Mouse (Mus musculus) MEL (cell line): ENCODE results near the gene Fam89a. TPM values are rescaled to one million over a fixed set of nuclear protein-coding genes. Genes with fewer than 3 reads are reported as not detected.
A peak's percentile ranks its signal among the peaks of the same experiment; 100 is the strongest.

Experiments used
- DNase-seq: peaks from one replicate; pipeline ENCODE4 v3.0.0; 2011; ENCODE audit warnings: low read depth, low spot score
- H3K27ac ChIP-seq: 2 replicates; pipeline ENCODE4 v1.5.1; 2012; ENCODE audit warnings: low read depth, mild to moderate bottlenecking, control low read depth, low read length, moderate library complexity; ENCODE audit not compliant: control insufficient read depth
- H3K27me3 ChIP-seq, 2 experiments: fragments of 150-350 bp in 1 of 2; sonication (generic) in 1 of 2; 2 replicates each; pipeline ENCODE4 v1.6.1; 2012; ENCODE audit warnings: low read length in 2 of 2, mild to moderate bottlenecking in 2 of 2, improper control_type of control experiment in 1 of 2, moderate library complexity in 1 of 2; ENCODE audit not compliant: insufficient read depth in 2 of 2, control insufficient read depth in 1 of 2
- H3K36me3 ChIP-seq, 2 experiments: 2 replicates each; pipeline ENCODE4 v1.6.1; 2012 to 2014; ENCODE audit warnings: low read length in 2 of 2, improper control_type of control experiment in 1 of 2, inconsistent platforms in 1 of 2, mild to moderate bottlenecking in 1 of 2; ENCODE audit not compliant: insufficient read depth in 2 of 2, control insufficient read depth in 1 of 2
- H3K4me1 ChIP-seq, 2 experiments: fragments of 150-350 bp in 1 of 2; sonication (generic) in 1 of 2; 2 replicates each; pipeline ENCODE4 v1.6.1; 2012; ENCODE audit warnings: low read length in 2 of 2, improper control_type of control experiment in 1 of 2, mild to moderate bottlenecking in 1 of 2; ENCODE audit not compliant: insufficient read depth in 2 of 2, control insufficient read depth in 1 of 2
- H3K4me3 ChIP-seq, 2 experiments: fragments of 150-350 bp in 1 of 2; sonication (generic) in 1 of 2; 2 replicates each; pipeline ENCODE4 v1.5.1; 2012; ENCODE audit warnings: low read depth in 2 of 2, low read length in 2 of 2, mild to moderate bottlenecking in 2 of 2, moderate library complexity in 2 of 2, control low read depth in 1 of 2, improper control_type of control experiment in 1 of 2; ENCODE audit not compliant: control insufficient read depth in 1 of 2, insufficient read depth in 1 of 2
- H3K79me2 ChIP-seq: 2 replicates; pipeline ENCODE4 v1.6.1; 2012; ENCODE audit warnings: mild to moderate bottlenecking, low read length, moderate library complexity; ENCODE audit not compliant: control insufficient read depth, poor library complexity, insufficient read depth
- H3K9ac ChIP-seq: 2 replicates; pipeline ENCODE4 v1.6.1; 2012; ENCODE audit warnings: low read depth, mild to moderate bottlenecking, control low read depth, low read length, moderate library complexity; ENCODE audit not compliant: control insufficient read depth, poor library complexity, severe bottlenecking
- H3K9me3 ChIP-seq: fragments of 150-350 bp; sonication (generic); replicated peaks from 2 replicates; pipeline ENCODE4 v1.6.1; 2012; ENCODE audit warnings: mild to moderate bottlenecking, low read length, improper control_type of control experiment, moderate library complexity; ENCODE audit not compliant: insufficient read depth
- CHD2 ChIP-seq: IDR thresholded peaks from 2 replicates; pipeline ENCODE4 v1.6.1; 2011; ENCODE audit warnings: low read length, improper control_type of control experiment
- CTCF ChIP-seq, 3 experiments: IDR thresholded peaks in 2 of 3; conservative IDR thresholded peaks in 1 of 3; 2 replicates each; pipeline ENCODE4 v1.5.1; 2011 to 2012; ENCODE audit warnings: low read length in 3 of 3, low read depth in 2 of 3, mild to moderate bottlenecking in 2 of 3, improper control_type of control experiment in 1 of 3, inconsistent platforms in 1 of 3, mixed read lengths in 1 of 3, moderate library complexity in 1 of 3; ENCODE audit not compliant: control insufficient read depth in 1 of 3, insufficient read depth in 1 of 3, poor library complexity in 1 of 3, severe bottlenecking in 1 of 3
- E2F4 ChIP-seq: IDR thresholded peaks from 2 replicates; pipeline ENCODE4 v1.6.1; 2011; ENCODE audit warnings: low read depth, low read length, improper control_type of control experiment, borderline replicate concordance
- ELF1 ChIP-seq: IDR thresholded peaks from 2 replicates; pipeline ENCODE4 v1.6.1; 2014; ENCODE audit warnings: low read depth, mild to moderate bottlenecking, inconsistent platforms, low read length, improper control_type of control experiment, moderate library complexity
- EP300 ChIP-seq, 2 experiments: IDR thresholded peaks; 2 replicates each; pipeline ENCODE4 v1.6.1; 2011; ENCODE audit warnings: improper control_type of control experiment in 2 of 2, low read length in 2 of 2, low read depth in 1 of 2, mild to moderate bottlenecking in 1 of 2
- GABPA ChIP-seq: IDR thresholded peaks from 2 replicates; pipeline ENCODE4 v1.6.1; 2012; ENCODE audit warnings: low read depth, mild to moderate bottlenecking, inconsistent platforms, low read length, improper control_type of control experiment, moderate library complexity
- GATA1 ChIP-seq: IDR thresholded peaks from 2 replicates; pipeline ENCODE4 v1.6.1; 2011; ENCODE audit warnings: low read depth, low read length, improper control_type of control experiment
- JUND ChIP-seq: IDR thresholded peaks from 2 replicates; pipeline ENCODE4 v1.6.1; 2011; ENCODE audit warnings: low read depth, mild to moderate bottlenecking, improper control_type of control experiment, low read length
- MAX ChIP-seq: IDR thresholded peaks from 2 replicates; pipeline ENCODE4 v1.6.1; 2011; ENCODE audit warnings: low read length, improper control_type of control experiment
- MXI1 ChIP-seq: IDR thresholded peaks from 2 replicates; pipeline ENCODE4 v1.6.1; 2011; ENCODE audit warnings: mild to moderate bottlenecking, low read depth, low read length, improper control_type of control experiment
- MYB ChIP-seq: IDR thresholded peaks from 2 replicates; pipeline ENCODE4 v1.6.1; 2011; ENCODE audit warnings: mild to moderate bottlenecking, low read depth, low read length, improper control_type of control experiment
- NRF1 ChIP-seq: IDR thresholded peaks from 2 replicates; pipeline ENCODE4 v1.6.1; 2014; ENCODE audit warnings: low read depth, mild to moderate bottlenecking, inconsistent platforms, low read length, improper control_type of control experiment, moderate library complexity; ENCODE audit not compliant: poor library complexity, insufficient read depth, severe bottlenecking
- POLR2A ChIP-seq, 2 experiments: IDR thresholded peaks; 2 replicates each; pipeline ENCODE4 v1.6.1; 2011 to 2012; ENCODE audit warnings: low read length in 2 of 2, mild to moderate bottlenecking in 2 of 2, control low read depth in 1 of 2, improper control_type of control experiment in 1 of 2, low read depth in 1 of 2, moderate library complexity in 1 of 2; ENCODE audit not compliant: control insufficient read depth in 1 of 2, insufficient read depth in 1 of 2, poor library complexity in 1 of 2
- POLR2AphosphoS2 ChIP-seq: IDR thresholded peaks from 2 replicates; pipeline ENCODE4 v1.6.1; 2011; ENCODE audit warnings: low read length, improper control_type of control experiment
- POLR2AphosphoS5 ChIP-seq: IDR thresholded peaks from 2 replicates; pipeline ENCODE4 v1.6.1; 2012; ENCODE audit warnings: low read depth, borderline replicate concordance, mild to moderate bottlenecking, inconsistent platforms, low read length, moderate library complexity, mixed read lengths
- SIN3A ChIP-seq: IDR thresholded peaks from 2 replicates; pipeline ENCODE4 v1.6.1; 2012; ENCODE audit warnings: low read length, improper control_type of control experiment, inconsistent platforms
- SMC3 ChIP-seq: IDR thresholded peaks from 2 replicates; pipeline ENCODE4 v1.6.1; 2011; ENCODE audit warnings: low read depth, low read length, improper control_type of control experiment
- TCF12 ChIP-seq: IDR thresholded peaks from 2 replicates; pipeline ENCODE4 v1.6.1; 2014; ENCODE audit warnings: low read depth, mild to moderate bottlenecking, inconsistent platforms, low read length, improper control_type of control experiment, moderate library complexity
- UBTF ChIP-seq: IDR thresholded peaks from 2 replicates; pipeline ENCODE4 v1.6.1; 2012; ENCODE audit warnings: low read depth, mild to moderate bottlenecking, inconsistent platforms, low read length, improper control_type of control experiment, moderate library complexity, borderline replicate concordance; ENCODE audit not compliant: insufficient read depth
- USF1 ChIP-seq: IDR thresholded peaks from 2 replicates; pipeline ENCODE4 v1.6.1; 2014; ENCODE audit warnings: low read depth, mild to moderate bottlenecking, inconsistent platforms, low read length, improper control_type of control experiment, moderate library complexity
- USF2 ChIP-seq, 2 experiments: IDR thresholded peaks; 2 replicates each; pipeline ENCODE4 v1.6.1; 2011 to 2012; ENCODE audit warnings: improper control_type of control experiment in 2 of 2, low read length in 2 of 2, borderline replicate concordance in 1 of 2, inconsistent platforms in 1 of 2, low read depth in 1 of 2, mild to moderate bottlenecking in 1 of 2; ENCODE audit not compliant: insufficient read depth in 1 of 2
- ZNF384 ChIP-seq: IDR thresholded peaks from 2 replicates; pipeline ENCODE4 v1.6.1; 2012; ENCODE audit warnings: low read depth, mild to moderate bottlenecking, inconsistent platforms, low read length, improper control_type of control experiment
- polyA plus RNA-seq, 2 experiments: library from polyadenylated mRNA; stranded (reverse) in 1 of 2; unstranded in 1 of 2; fragments of >175 nt in 1 of 2; fragments of >200 nt in 1 of 2; gene quantifications; 2 replicates each; pipeline versions ENCODE4 v1.2.1 to v1.2.4; 2012; ENCODE audit warnings: low replicate concordance in 2 of 2, low read depth in 1 of 2; ENCODE audit not compliant: insufficient read length in 2 of 2, insufficient read depth in 1 of 2, missing spikeins in 1 of 2
- total RNA-seq: library from RNA; depleted of rRNA; stranded (reverse); fragments of 300-350 nt; gene quantifications from 2 replicates; pipeline ENCODE4 v1.2.3, GENCODE M21; 2012

Fam89a gene
- total and polyA plus RNA-seq, 3 experiments = 0.31 to 1.8 TPM; not detected in 1

DNA sequence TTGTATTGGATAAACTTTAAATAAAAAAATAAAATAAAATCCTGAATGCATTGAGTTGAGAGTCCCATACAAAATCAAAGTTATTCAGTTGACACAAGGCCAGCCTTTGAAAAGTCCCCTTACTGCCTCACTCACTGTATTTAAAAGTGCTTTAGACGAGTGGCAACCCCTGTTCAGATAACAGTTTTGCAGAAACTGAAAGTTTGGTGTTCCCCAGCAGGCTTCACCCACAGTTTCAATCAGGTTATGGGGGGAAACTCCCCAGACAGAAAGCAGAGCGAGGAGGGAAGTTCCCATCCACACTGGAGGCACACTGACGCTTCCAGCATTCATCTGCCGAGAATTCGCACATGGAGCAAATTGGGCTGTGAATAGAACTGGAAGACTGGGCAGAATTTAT, 5.0 kb upstream of the Fam89a start:
- no peaks in the 10 kb centered on the region; a peak in 1 of 4 replicates for H3K36me3 ChIP-seq
- no peak overlapping the region for H3K4me3 ChIP-seq
- H3K27ac ChIP-seq = no peak overlapping the region
- H3K9ac ChIP-seq = no peak overlapping the region
- peaks cover under 1% of the 10 kb centered on the region; the same call in 1 of the 2 replicates for H3K79me2 ChIP-seq
- DNase-seq = no peak
- peaks cover 2 to 3% of the 10 kb centered on the region in 2 experiments for H3K4me1 ChIP-seq
- TF ChIP-seq JUND (no peak), POLR2A (IDR thresholded peaks at IDR 0.05; ENCODE audit: control insufficient read depth in 1 of 2, insufficient read depth in 1 of 2, low read depth in 1 of 2, low read length in 2 of 2, poor library complexity in 1 of 2) (no peak), SIN3A (no peak)
- TF ChIP-seq, all 39 proteins: peak for 0
- H3K9me3 ChIP-seq = no peaks in the 10 kb centered on the region
- H3K27me3 ChIP-seq = no peaks in the 10 kb centered on the region

GRCm38 (mm10) chr8:124756153-124756552, 4.5 kb upstream of the Fam89a start:
- H3K27ac ChIP-seq = no peak overlapping the region
- peaks cover 2% of the 10 kb centered on the region; the same call in 1 of the 2 replicates for H3K79me2 ChIP-seq
- no peaks in the 10 kb centered on the region for H3K9me3 ChIP-seq
- peaks cover 2 to 5% of the 10 kb centered on the region in 2 experiments for H3K4me1 ChIP-seq
- no peak overlapping the region for H3K4me3 ChIP-seq
- no peak overlapping the region for H3K9ac ChIP-seq
- DNase-seq = no peak
- no peaks in the 10 kb centered on the region for H3K27me3 ChIP-seq
- TF ChIP-seq POLR2AphosphoS2 (no peak), GATA1 (peak; percentile 38; the same call in 1 of the 2 replicates), CTCF (IDR thresholded peaks at IDR 0.05 in 2 of 3, conservative IDR thresholded peaks at IDR 0.05 in 1 of 3; ENCODE audit: control insufficient read depth in 1 of 3, insufficient read depth in 1 of 3, low read depth in 2 of 3, low read length in 3 of 3, poor library complexity in 1 of 3, severe bottlenecking in 1 of 3) (no peak), MXI1 (no peak)
- H3K36me3 ChIP-seq = no peaks in the 10 kb centered on the region; a peak in 1 of 4 replicates

GRCm38 (mm10) chr8:124755481-124755880, 3.8 kb upstream of the Fam89a start:
- no peak overlapping the region for H3K9ac ChIP-seq
- DNase-seq = no peak
- peaks cover 2% of the 10 kb centered on the region; the same call in 1 of the 2 replicates for H3K79me2 ChIP-seq
- TF ChIP-seq CTCF (IDR thresholded peaks at IDR 0.05 in 2 of 3, conservative IDR thresholded peaks at IDR 0.05 in 1 of 3; ENCODE audit: control insufficient read depth in 1 of 3, insufficient read depth in 1 of 3, low read depth in 2 of 3, low read length in 3 of 3, poor library complexity in 1 of 3, severe bottlenecking in 1 of 3) (no peak), POLR2AphosphoS5 (no peak), POLR2AphosphoS2 (no peak), EP300 (IDR thresholded peaks at IDR 0.05; ENCODE audit: low read depth in 1 of 2, low read length in 2 of 2) (no peak), MXI1 (no peak), E2F4 (no peak), ELF1 (no peak), USF1 (no peak), TCF12 (no peak), POLR2A (IDR thresholded peaks at IDR 0.05; ENCODE audit: control insufficient read depth in 1 of 2, insufficient read depth in 1 of 2, low read depth in 1 of 2, low read length in 2 of 2, poor library complexity in 1 of 2) (no peak), NRF1 (no peak), GABPA (no peak), CHD2 (no peak), MYB (no peak), USF2 (IDR thresholded peaks at IDR 0.05; ENCODE audit: borderline replicate concordance in 1 of 2, insufficient read depth in 1 of 2, low read depth in 1 of 2, low read length in 2 of 2) (no peak), ZNF384 (no peak), UBTF (no peak), MAX (no peak), SMC3 (no peak)
- H3K4me3 ChIP-seq = no peak overlapping the region
- no peaks in the 10 kb centered on the region for H3K9me3 ChIP-seq
- H3K27ac ChIP-seq = no peak overlapping the region
- H3K36me3 ChIP-seq = no peaks in the 10 kb centered on the region; a peak in 1 of 4 replicates
- peaks cover 2 to 10% of the 10 kb centered on the region in 2 experiments for H3K4me1 ChIP-seq
- no peaks in the 10 kb centered on the region for H3K27me3 ChIP-seq
